Mouse (Mus musculus) CH12.LX (cell line): ENCODE measurements around the gene Sema5b. TPM values are rescaled to one million over a fixed set of nuclear protein-coding genes. Genes with fewer than 3 reads are reported as not detected.

Experiments used
- DNase-seq: peaks from one replicate; pipeline ENCODE4 v3.0.0-alpha.2; 2013; ENCODE audit errors: extremely low read depth
- H3K27ac ChIP-seq: 2 replicates; pipeline ENCODE4 v1.5.1; 2012; ENCODE audit warnings: low read depth, mild to moderate bottlenecking, control low read depth, moderate library complexity; ENCODE audit not compliant: insufficient read depth
- H3K27me3 ChIP-seq: replicated peaks from 2 replicates; pipeline ENCODE3; 2012; ENCODE audit warnings: inconsistent platforms
- H3K36me3 ChIP-seq, 2 experiments: replicated peaks in 1 of 2; 2 replicates each; pipeline versions ENCODE3 to v1.6.1; 2012; ENCODE audit warnings: inconsistent platforms in 1 of 2, low read length in 1 of 2, mild to moderate bottlenecking in 1 of 2, mixed read lengths in 1 of 2, moderate library complexity in 1 of 2; ENCODE audit not compliant: control insufficient read depth in 1 of 2, insufficient read depth in 1 of 2
- H3K4me1 ChIP-seq, 2 experiments: 2 replicates each; pipeline ENCODE4 v1.6.1; 2012; ENCODE audit warnings: inconsistent platforms in 1 of 2, moderate library complexity in 1 of 2; ENCODE audit not compliant: insufficient read depth in 2 of 2, control insufficient read depth in 1 of 2
- H3K4me2 ChIP-seq: 2 replicates; pipeline ENCODE4 v1.6.1; 2012; ENCODE audit warnings: low read depth, mild to moderate bottlenecking, control low read depth; ENCODE audit not compliant: poor library complexity, insufficient read depth, severe bottlenecking
- H3K4me3 ChIP-seq, 3 experiments: fragments of 150-350 bp in 1 of 3; sonication (generic) in 1 of 3; replicated peaks in 1 of 3; 2 replicates each; pipeline versions ENCODE3 to v1.5.1; 2011 to 2012; ENCODE audit warnings: low read depth in 2 of 3, low read length in 2 of 3, mild to moderate bottlenecking in 2 of 3, moderate library complexity in 2 of 3, control low read depth in 1 of 3, improper control_type of control experiment in 1 of 3, inconsistent platforms in 1 of 3, mixed read lengths in 1 of 3; ENCODE audit not compliant: poor library complexity in 1 of 3
- H3K79me2 ChIP-seq: replicated peaks from 2 replicates; pipeline ENCODE4 v1.6.1; 2012; ENCODE audit warnings: mild to moderate bottlenecking, moderate library complexity; ENCODE audit not compliant: control insufficient read depth, poor library complexity, insufficient read depth, severe bottlenecking; ENCODE audit errors: extremely low read depth
- H3K9ac ChIP-seq: 2 replicates; pipeline ENCODE4 v1.6.1; 2012; ENCODE audit warnings: low read depth, mild to moderate bottlenecking, control low read depth, moderate library complexity; ENCODE audit not compliant: insufficient read depth
- H3K9me3 ChIP-seq: replicated peaks from 2 replicates; pipeline ENCODE3; 2012; ENCODE audit warnings: low read length, inconsistent platforms, mixed read lengths
- BHLHE40 ChIP-seq: IDR thresholded peaks from 2 replicates; pipeline ENCODE4 v1.6.1; 2011; ENCODE audit warnings: mild to moderate bottlenecking, low read depth, low read length, improper control_type of control experiment
- CHD1 ChIP-seq: IDR thresholded peaks from 2 replicates; pipeline ENCODE4 v1.6.1; 2012; ENCODE audit warnings: low read depth, low read length, improper control_type of control experiment, inconsistent platforms
- CTCF ChIP-seq, 2 experiments: IDR thresholded peaks in 1 of 2; conservative IDR thresholded peaks in 1 of 2; 2 replicates each; pipeline ENCODE4 v1.5.1; 2011 to 2012; ENCODE audit warnings: low read depth in 2 of 2, low read length in 2 of 2, improper control_type of control experiment in 1 of 2, inconsistent platforms in 1 of 2, mild to moderate bottlenecking in 1 of 2, moderate library complexity in 1 of 2
- E2F4 ChIP-seq: IDR thresholded peaks from 2 replicates; pipeline ENCODE4 v1.6.1; 2011; ENCODE audit warnings: low read depth, low read length, improper control_type of control experiment; ENCODE audit not compliant: insufficient replicate concordance
- ELF1 ChIP-seq: IDR thresholded peaks from 2 replicates; pipeline ENCODE4 v1.6.1; 2014; ENCODE audit warnings: low read depth, mild to moderate bottlenecking, inconsistent platforms, low read length, improper control_type of control experiment
- IRF4 ChIP-seq: IDR thresholded peaks from 2 replicates; pipeline ENCODE4 v1.6.1; 2014; ENCODE audit warnings: low read depth, mild to moderate bottlenecking, inconsistent platforms, low read length, improper control_type of control experiment
- JUND ChIP-seq: conservative IDR thresholded peaks from 2 replicates; pipeline ENCODE4 v1.6.1; 2011; ENCODE audit warnings: low read depth, low read length, improper control_type of control experiment
- KAT2A ChIP-seq: IDR thresholded peaks from 2 replicates; pipeline ENCODE4 v1.6.1; 2012; ENCODE audit warnings: low read length, improper control_type of control experiment, inconsistent platforms; ENCODE audit not compliant: insufficient replicate concordance
- MAZ ChIP-seq: IDR thresholded peaks from 2 replicates; pipeline ENCODE4 v1.6.1; 2012; ENCODE audit warnings: low read depth, mild to moderate bottlenecking, inconsistent platforms, low read length, improper control_type of control experiment, moderate library complexity
- MEF2A ChIP-seq: IDR thresholded peaks from 2 replicates; pipeline ENCODE4 v1.6.1; 2014; ENCODE audit warnings: low read depth, mild to moderate bottlenecking, inconsistent platforms, low read length, improper control_type of control experiment, borderline replicate concordance
- MXI1 ChIP-seq: IDR thresholded peaks from 2 replicates; pipeline ENCODE4 v1.6.1; 2011; ENCODE audit warnings: mild to moderate bottlenecking, low read depth, low read length, improper control_type of control experiment
- MYC ChIP-seq: IDR thresholded peaks from 2 replicates; pipeline ENCODE4 v1.6.1; 2011; ENCODE audit warnings: low read depth, mild to moderate bottlenecking, improper control_type of control experiment, low read length
- NRF1 ChIP-seq: IDR thresholded peaks from 2 replicates; pipeline ENCODE4 v1.6.1; 2014; ENCODE audit warnings: low read depth, mild to moderate bottlenecking, inconsistent platforms, low read length, improper control_type of control experiment, moderate library complexity
- POLR2AphosphoS2 ChIP-seq: IDR thresholded peaks from 2 replicates; pipeline ENCODE4 v1.6.1; 2011; ENCODE audit warnings: low read depth, low read length, improper control_type of control experiment
- RCOR1 ChIP-seq: conservative IDR thresholded peaks from 2 replicates; pipeline ENCODE4 v1.6.1; 2012; ENCODE audit warnings: low read depth, mild to moderate bottlenecking, inconsistent platforms, low read length, improper control_type of control experiment
- SIN3A ChIP-seq: IDR thresholded peaks from 2 replicates; pipeline ENCODE4 v1.6.1; 2012; ENCODE audit warnings: low read length, improper control_type of control experiment, inconsistent platforms
- TBP ChIP-seq: conservative IDR thresholded peaks from 2 replicates; pipeline ENCODE4 v1.6.1; 2011; ENCODE audit warnings: low read depth, low read length, improper control_type of control experiment
- UBTF ChIP-seq: IDR thresholded peaks from 2 replicates; pipeline ENCODE4 v1.6.1; 2012; ENCODE audit warnings: low read depth, mild to moderate bottlenecking, inconsistent platforms, low read length, improper control_type of control experiment, moderate library complexity
- USF1 ChIP-seq: IDR thresholded peaks from 2 replicates; pipeline ENCODE4 v1.6.1; 2014; ENCODE audit warnings: low read depth, mild to moderate bottlenecking, inconsistent platforms, low read length, improper control_type of control experiment
- ZMIZ1 ChIP-seq: IDR thresholded peaks from 2 replicates; pipeline ENCODE4 v1.6.1; 2012; ENCODE audit warnings: low read depth, mild to moderate bottlenecking, inconsistent platforms, low read length, improper control_type of control experiment
- ZNF384 ChIP-seq: IDR thresholded peaks from 2 replicates; pipeline ENCODE4 v1.6.1; 2012; ENCODE audit warnings: low read depth, low read length, improper control_type of control experiment, inconsistent platforms
- dilution Hi-C: fragments of 300-500 bp; cut with MboI; formaldehyde crosslinking; loops from 2 replicates; pipeline ENCODE4 v1.14.3; 2020; ENCODE audit warnings: low sequenced_read_pairs; ENCODE audit not compliant: extremely low pct_unique_long_range_greater_than_20kb, extremely low pct_ligation_motif_present
- in situ Hi-C: fragments of 300-500 bp; cut with MboI; formaldehyde crosslinking; loops from 3 replicates; pipeline ENCODE4 v1.14.3; 2019; ENCODE audit warnings: low sequenced_read_pairs, low pct_ligation_motif_present, low pct_unique_long_range_greater_than_20kb, mixed read lengths
- polyA plus RNA-seq: library from polyadenylated mRNA; unstranded; fragments of >175 nt; gene quantifications from 2 replicates; pipeline ENCODE4 v1.2.1, GENCODE M21; 2012; ENCODE audit warnings: low read depth; ENCODE audit not compliant: insufficient read length
- total RNA-seq, 2 experiments: library from RNA; depleted of rRNA; stranded (reverse); fragments of 300-350 nt in 1 of 2; fragments of >200 nt in 1 of 2; gene quantifications; 2 replicates each; pipeline ENCODE4 v1.2.3; 2012 to 2014

The Sema5b gene
- total and polyA plus RNA-seq, 3 experiments = 0.04 TPM; not detected in 2

DNA sequence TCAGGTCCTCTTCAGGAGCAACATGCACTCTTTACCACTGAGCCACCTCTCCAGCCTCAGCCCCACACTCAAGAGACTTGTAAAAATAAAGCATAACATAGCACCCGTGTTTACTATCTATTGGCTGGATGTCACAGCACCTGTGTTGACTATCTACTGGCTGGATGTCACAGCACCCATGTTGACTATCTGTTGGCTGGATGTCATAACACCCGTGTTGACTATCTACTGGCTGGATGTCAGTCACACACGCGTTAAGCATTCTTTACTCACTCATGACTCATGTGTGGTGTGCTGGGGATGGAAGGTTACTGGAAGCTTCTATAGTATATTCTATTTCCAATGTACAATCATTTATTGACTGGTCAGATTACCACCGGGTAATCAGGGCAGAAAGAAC, 166.1 kb downstream of the Sema5b start:
- dilution Hi-C loops = no loop called here
- Histone ChIP-seq H3K79me2 (no peaks in the 10 kb centered on the region), H3K36me3 (peaks cover 6 to 61% of the 10 kb centered on the region in 2 experiments)

DNA sequence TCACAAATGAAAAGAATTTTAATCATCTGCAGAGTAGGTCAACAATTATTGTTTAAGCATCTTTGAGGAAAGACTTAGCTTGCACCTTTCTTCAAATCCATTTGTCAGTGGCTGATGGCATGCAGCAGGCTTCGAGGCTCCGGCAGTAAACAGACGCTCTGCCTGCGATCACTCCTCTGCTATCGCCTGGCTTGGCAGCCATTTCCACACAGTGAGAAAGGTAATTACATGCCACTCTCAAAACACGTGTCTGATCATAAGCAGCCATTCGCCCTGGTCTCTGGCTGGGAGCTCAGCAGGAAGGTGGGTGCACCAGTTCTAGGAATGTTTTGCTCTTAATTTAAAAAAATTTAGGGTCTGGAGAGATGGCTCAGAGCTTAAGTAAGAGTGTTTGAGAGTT, 170.1 kb downstream of the Sema5b start:
- Histone ChIP-seq H3K9ac (no peak overlapping the region), H3K4me3 (no peak overlapping the region), H3K4me2 (no peak overlapping the region), H3K27ac (no peak overlapping the region), H3K9me3 (no peaks in the 10 kb centered on the region), H3K4me1 (no peaks in the 10 kb centered on the region), H3K27me3 (no peaks in the 10 kb centered on the region), H3K79me2 (no peaks in the 10 kb centered on the region), H3K36me3 (peaks cover 2 to 41% of the 10 kb centered on the region in 2 experiments)
- no peak for DNase-seq
- in situ Hi-C loops (no loop called here), dilution Hi-C loops (no loop called here)
- TF ChIP-seq TBP (no peak), CTCF (conservative IDR thresholded peaks at IDR 0.05 in 1 of 2, IDR thresholded peaks at IDR 0.05 in 1 of 2; ENCODE audit: low read depth in 2 of 2, low read length in 2 of 2) (no peak), E2F4 (no peak), ZMIZ1 (no peak), MYC (no peak), ZNF384 (no peak), RCOR1 (no peak), IRF4 (no peak), NRF1 (no peak), MXI1 (no peak), KAT2A (no peak), CHD1 (no peak), BHLHE40 (no peak), POLR2AphosphoS2 (no peak), ELF1 (no peak), MAZ (no peak), JUND (no peak), SIN3A (no peak), UBTF (no peak)

More for the DNA sequence above, 166.1 kb downstream of the Sema5b start:
- in situ Hi-C loops = no loop called here
- Histone ChIP-seq H3K4me2 (no peak overlapping the region), H3K9ac (no peak overlapping the region), H3K27ac (no peak overlapping the region), H3K4me1 (peaks cover 0 to 12% of the 10 kb centered on the region in 2 experiments; a peak in 2 of 4 replicates), H3K9me3 (no peaks in the 10 kb centered on the region), H3K4me3 (no peak overlapping the region), H3K27me3 (no peaks in the 10 kb centered on the region)
- TF ChIP-seq UBTF (no peak), CHD1 (no peak), USF1 (no peak), MEF2A (no peak), E2F4 (no peak)
- no peak for DNase-seq
